Mouse (Mus musculus): Measurements from ENCODE around the gene Pir. TPM values are rescaled to one million over a fixed set of nuclear protein-coding genes. Genes with fewer than 3 reads are reported as not detected.

Gene Pir
- 6.5 and 7.2 TPM in 2 replicates for polyA plus RNA-seq (2015; fragmentation: Nextera tagmentation; extraction: Ambion mirVana)

GRCm38 (mm10) chrX:164269285-164269761 lies at the start of gene Pir:
Gene Pir (plus strand): TSS chrX:164269371.

GRCm38 (mm10) chrX:164258057-164258456 lies 11.1 kb upstream of the Pir start, which contains the start of gene Bmx:
Gene Bmx (minus strand): TSS chrX:164258193.

GRCm38 (mm10) chrX:164373081-164373480 lies 103.9 kb downstream of the Pir start, which contains the start of gene Vegfd:
Gene Vegfd (plus strand): TSS chrX:164373378.

DNA sequence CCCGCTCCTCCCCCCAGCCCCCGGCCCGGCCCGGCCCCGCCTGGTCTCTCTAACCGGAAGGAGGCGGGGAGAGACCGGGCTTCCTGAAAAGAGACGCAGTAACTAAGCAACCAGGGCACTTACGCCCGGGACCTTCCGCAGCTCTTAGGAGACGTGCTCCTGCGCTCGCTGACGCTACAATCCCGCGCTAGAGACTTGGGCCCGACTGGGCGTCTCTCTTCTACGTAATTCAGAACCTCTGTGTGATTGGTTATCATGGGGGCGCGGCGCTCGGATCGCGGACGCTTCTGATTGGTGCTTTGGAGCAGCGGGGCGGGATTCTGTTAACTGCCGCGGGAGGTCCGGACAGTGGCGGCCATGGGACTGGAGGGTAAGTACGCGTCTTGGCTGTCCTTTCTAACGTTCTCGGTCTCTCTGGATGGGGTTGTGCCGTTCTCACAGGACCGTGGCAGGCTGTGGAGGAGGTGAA lies 150.3 kb downstream of the Pir start, which contains the start of gene Piga:
Gene Piga (plus strand): TSS at position 317 of the 469 bp plus-strand sequence.

Other genes with a start within 250 kb of the Pir start
- gene Car5b, start 241.4 kb upstream of the Pir start, polyA plus RNA-seq (2015; fragmentation: Nextera tagmentation; extraction: Ambion mirVana) = 0.95 and 9.7 TPM in 2 replicates
- 8.2 and 8.3 TPM in 2 replicates for gene Siah1b, start 192.9 kb upstream of the Pir start, polyA plus RNA-seq (2015; fragmentation: Nextera tagmentation; extraction: Ambion mirVana)
- not detected in 2 replicates for gene Cltrn, start 180.5 kb upstream of the Pir start, polyA plus RNA-seq (2015; fragmentation: Nextera tagmentation; extraction: Ambion mirVana)
- 0.15 and 0.63 TPM in 2 replicates for gene Ace2, start 130.0 kb upstream of the Pir start, polyA plus RNA-seq (2015; fragmentation: Nextera tagmentation; extraction: Ambion mirVana)
- 0.51 and 0.55 TPM in 2 replicates for gene Bmx, start 11.2 kb upstream of the Pir start, polyA plus RNA-seq (2015; fragmentation: Nextera tagmentation; extraction: Ambion mirVana)
- 5.1 and 6.6 TPM in 2 replicates for gene Vegfd, start 104.0 kb downstream of the Pir start, polyA plus RNA-seq (2015; fragmentation: Nextera tagmentation; extraction: Ambion mirVana)
- gene Piga, start 150.4 kb downstream of the Pir start, polyA plus RNA-seq (2015; fragmentation: Nextera tagmentation; extraction: Ambion mirVana) = 2.1 and 2.4 TPM in 2 replicates
- gene Asb11, start 167.6 kb downstream of the Pir start, polyA plus RNA-seq (2015; fragmentation: Nextera tagmentation; extraction: Ambion mirVana) = 22.3 and 30.1 TPM in 2 replicates
- gene Asb9, start 237.0 kb downstream of the Pir start, polyA plus RNA-seq (2015; fragmentation: Nextera tagmentation; extraction: Ambion mirVana) = not detected in 2 replicates